Mouse (Mus musculus): ENCODE results near the gene Fkbp2. TPM values are rescaled to one million over a fixed set of nuclear protein-coding genes. Genes with fewer than 3 reads are reported as not detected.

Fkbp2 gene
- polyA plus RNA-seq, 1 experiment from 2014 or later, result 65.8 TPM

DNA sequence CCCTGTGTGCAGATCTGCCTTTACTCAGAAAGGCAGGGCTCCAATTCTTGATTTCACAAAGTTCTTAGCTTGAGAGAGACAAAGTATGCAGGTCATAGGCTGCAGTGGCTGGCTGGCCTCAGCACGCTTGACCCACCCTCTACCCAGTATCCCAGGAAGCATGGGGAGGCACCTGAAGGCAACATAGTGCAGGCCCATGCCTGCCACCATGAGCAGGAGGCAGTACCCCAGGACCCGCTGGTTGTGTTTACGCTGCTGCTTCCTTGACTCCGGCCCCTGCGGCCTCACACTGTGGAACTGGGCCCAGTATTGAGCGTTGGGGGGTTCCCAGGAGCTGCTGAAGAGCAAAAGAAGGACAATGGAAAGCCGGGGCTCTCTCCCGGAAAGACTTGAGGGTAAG, 8.9 kb upstream of the Fkbp2 start:
- Histone ChIP-seq H3K9me3 (no peaks in the 10 kb centered on the region), H3K27ac (no peak overlapping the region), H3K4me1 (replicated peaks) (peaks cover 38% of the 10 kb centered on the region), H3K4me3 (replicated peaks) (no peak overlapping the region), H3K4me2 (no peak overlapping the region), H3K36me3 (peaks cover 19% of the 10 kb centered on the region), H3K27me3 (no peaks in the 10 kb centered on the region), H3K9ac (replicated peaks) (no peak overlapping the region)
- 93% methylated on average over 8 of the region's 8 CpGs for WGBS
- no peak for ATAC-seq (ENCODE audit: insufficient number of reproducible peaks, insufficient read depth, low FRiP score, low TSS enrichment, low read depth)

DNA sequence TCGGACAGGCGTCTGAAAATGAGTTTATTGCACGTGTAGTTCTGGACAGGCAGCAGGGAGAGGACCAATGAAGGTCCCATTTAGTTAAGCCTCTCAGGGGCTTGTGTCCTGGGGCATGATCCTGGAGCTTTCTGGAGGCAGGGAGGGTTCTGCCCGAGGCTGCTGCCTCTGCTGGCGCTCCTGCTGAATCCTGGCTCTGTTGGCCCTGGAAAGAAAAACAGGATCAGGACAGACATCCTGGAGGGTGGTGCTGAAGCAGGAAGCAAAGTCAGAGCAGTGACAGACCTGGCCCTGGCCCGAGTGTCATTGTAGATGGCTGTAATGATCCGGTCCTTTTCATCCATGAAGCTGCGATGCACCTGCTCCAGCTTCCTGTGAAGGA, 7.6 kb upstream of the Fkbp2 start:
- Histone ChIP-seq H3K27ac (peak overlapping the region; percentile 89), H3K9me3 (no peaks in the 10 kb centered on the region), H3K4me3 (replicated peaks) (peak overlapping the region; percentile 95), H3K4me2 (peak overlapping the region; percentile 91), H3K36me3 (peaks cover 30% of the 10 kb centered on the region), H3K9ac (replicated peaks) (peak overlapping the region; percentile 96), H3K4me1 (replicated peaks) (peaks cover 29% of the 10 kb centered on the region), H3K27me3 (no peaks in the 10 kb centered on the region)
- no peak for ATAC-seq (ENCODE audit: insufficient number of reproducible peaks, insufficient read depth, low FRiP score, low TSS enrichment, low read depth)
- WGBS, result 7% methylated on average over 8 of the region's 8 CpGs

DNA sequence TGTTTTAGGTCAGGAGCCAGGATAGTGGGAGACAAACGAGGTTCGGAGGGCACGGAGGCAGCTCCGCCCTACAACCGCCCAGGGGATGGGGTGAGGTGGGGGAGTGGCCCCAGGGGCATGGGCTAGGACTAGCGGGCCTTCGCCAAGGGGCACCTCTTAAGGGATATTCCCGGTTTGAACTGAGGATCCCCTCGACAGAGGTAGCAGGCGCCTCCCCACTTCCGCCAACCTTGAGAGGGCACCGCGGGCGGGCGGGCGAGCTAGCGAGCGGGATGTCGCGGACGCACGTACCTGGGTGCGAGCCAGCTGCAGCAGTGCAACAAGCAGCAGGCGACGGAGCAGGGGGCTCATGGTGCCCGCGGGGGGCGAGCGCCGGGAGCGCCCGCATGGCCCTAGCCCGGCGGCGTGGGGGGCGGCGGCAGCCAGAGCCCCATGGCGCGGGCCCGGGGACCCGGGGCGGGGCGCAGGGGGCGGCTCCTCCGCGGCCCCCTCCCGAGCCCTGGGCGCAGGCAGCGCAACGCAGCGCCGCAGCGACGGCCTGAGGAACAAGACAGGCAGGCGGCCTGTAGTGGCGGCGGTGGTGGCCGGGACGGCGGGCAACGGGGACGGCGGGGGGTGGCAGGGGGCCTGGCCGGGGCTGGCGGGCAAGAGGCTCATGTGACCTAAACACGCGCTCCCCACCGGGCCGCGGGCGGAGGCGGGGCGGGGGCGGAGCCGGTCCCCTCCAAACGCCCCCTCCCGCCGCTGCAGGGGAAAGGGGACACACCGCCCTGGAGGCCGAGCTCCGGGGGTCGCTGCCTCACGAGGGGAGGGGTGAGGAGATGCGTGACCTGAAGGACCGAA, 7.0 kb upstream of the Fkbp2 start, which contains the start of gene Vegfb:
Vegfb (minus strand) TSS at position 591 of the 843 bp plus-strand sequence.
- Histone ChIP-seq H3K4me1 (replicated peaks) (peaks cover 27% of the 10 kb centered on the region), H3K27ac (peak within 1 kb of the TSS; percentile 89), H3K27me3 (no peaks in the 10 kb centered on the region), H3K36me3 (peaks cover 35% of the 10 kb centered on the region), H3K4me3 (replicated peaks) (peak within 1 kb of the TSS; percentile 95), H3K4me2 (peak within 1 kb of the TSS; percentile 91), H3K9me3 (no peaks in the 10 kb centered on the region), H3K9ac (replicated peaks) (peak within 1 kb of the TSS; percentile 96)
- peak; percentile 27; the same call in 1 of the 2 replicates for ATAC-seq (ENCODE audit: insufficient number of reproducible peaks, insufficient read depth, low FRiP score, low TSS enrichment, low read depth)
- under 1% methylated on average over 64 of the region's 85 CpGs for WGBS

DNA sequence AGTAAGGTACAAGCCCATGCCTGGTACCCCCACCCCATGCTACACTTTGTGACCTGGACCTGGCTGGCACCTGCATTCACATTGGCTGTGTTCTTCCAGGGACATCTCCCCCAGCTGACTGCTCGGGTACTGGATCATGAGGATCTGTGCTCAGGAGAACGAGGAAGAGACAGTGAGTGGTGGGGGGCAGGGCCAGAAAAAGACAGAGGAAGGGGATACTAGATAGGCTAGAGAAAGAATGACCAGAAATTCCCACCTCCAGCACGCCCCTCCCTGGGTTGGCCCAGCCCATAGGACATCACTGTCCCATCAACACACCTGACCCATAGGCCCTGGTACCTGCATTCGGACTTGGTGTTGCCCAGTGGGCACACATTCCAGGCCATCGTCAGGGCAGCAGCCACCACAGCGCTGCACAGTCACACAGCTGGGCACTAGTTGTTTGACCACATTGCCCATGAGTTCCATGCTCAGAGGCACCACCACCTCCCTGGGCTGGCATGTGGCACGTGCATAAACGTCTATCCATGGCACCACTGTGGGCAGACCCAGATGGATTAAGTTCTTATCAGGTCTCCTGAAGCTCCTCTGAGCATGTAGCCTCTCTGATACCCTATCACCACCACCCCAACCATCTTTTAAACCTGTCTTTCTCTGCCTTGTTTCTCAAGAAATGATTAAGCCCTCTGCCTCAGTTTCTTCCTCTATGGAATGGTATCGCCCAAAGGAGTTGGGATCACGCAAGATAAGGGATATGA, 5.8 kb upstream of the Fkbp2 start:
- H3K27ac ChIP-seq, result peak overlapping the region; percentile 89; the same call in 1 of the 2 replicates
- H3K36me3 ChIP-seq, result peaks cover 42% of the 10 kb centered on the region
- H3K27me3 ChIP-seq, result no peaks in the 10 kb centered on the region
- no peaks in the 10 kb centered on the region for H3K9me3 ChIP-seq
- peak overlapping the region; percentile 91 for H3K4me2 ChIP-seq
- ATAC-seq (ENCODE audit: insufficient number of reproducible peaks, insufficient read depth, low FRiP score, low TSS enrichment, low read depth), result no peak
- H3K4me3 ChIP-seq (replicated peaks), result peak overlapping the region; percentile 95
- peaks cover 23% of the 10 kb centered on the region for H3K4me1 ChIP-seq (replicated peaks)
- 79% methylated on average over 10 of the region's 10 CpGs for WGBS
- H3K9ac ChIP-seq (replicated peaks), result peak overlapping the region; percentile 96

DNA sequence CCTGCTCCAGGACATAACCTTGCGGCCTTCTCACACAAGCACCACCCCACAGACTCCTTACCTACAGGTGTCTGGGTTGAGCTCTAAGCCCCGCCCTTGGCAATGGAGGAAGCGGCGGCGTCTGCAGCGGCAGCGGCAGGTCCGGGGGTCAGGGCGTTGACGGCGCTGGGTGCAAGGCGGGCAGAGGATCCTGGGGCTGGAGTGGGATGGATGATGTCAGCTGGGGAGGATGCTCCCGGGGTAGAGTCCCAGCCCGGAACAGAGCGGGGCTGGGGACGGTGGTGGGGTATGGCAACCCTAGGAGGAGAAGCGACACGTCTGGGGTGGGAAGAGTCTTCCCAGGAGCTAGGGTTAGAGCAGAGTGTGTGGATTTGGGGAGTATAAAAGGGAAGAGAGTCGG, 5.0 kb upstream of the Fkbp2 start:
- no peak overlapping the region for H3K27ac ChIP-seq
- no peaks in the 10 kb centered on the region for H3K9me3 ChIP-seq
- WGBS, result 85% methylated on average over 19 of the region's 19 CpGs
- no peaks in the 10 kb centered on the region for H3K27me3 ChIP-seq
- peaks cover 42% of the 10 kb centered on the region for H3K36me3 ChIP-seq
- H3K4me2 ChIP-seq, result no peak overlapping the region
- H3K4me3 ChIP-seq (replicated peaks), result no peak overlapping the region
- H3K4me1 ChIP-seq (replicated peaks), result peaks cover 27% of the 10 kb centered on the region
- H3K9ac ChIP-seq (replicated peaks), result no peak overlapping the region
- no peak for ATAC-seq (ENCODE audit: insufficient number of reproducible peaks, insufficient read depth, low FRiP score, low TSS enrichment, low read depth)

DNA sequence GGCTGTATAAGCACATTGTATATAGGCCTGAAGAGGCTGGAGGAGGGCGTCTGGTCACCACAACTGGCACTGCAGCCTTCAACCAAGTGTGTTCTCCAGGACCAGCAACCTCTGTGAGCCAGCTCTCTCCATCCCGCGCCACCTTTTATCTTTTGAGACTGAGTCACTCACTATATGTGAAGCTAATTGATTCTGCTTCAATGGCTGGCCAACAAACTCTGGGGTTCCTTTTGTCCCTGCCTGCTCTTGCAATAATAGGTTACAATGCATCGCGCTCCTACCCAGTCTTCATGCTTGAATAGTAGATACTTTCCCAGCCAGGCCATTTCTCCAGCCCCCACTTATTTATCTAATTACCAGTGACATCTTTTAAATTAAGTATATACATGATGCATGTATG, 3.3 kb upstream of the Fkbp2 start:
- Histone ChIP-seq H3K27me3 (no peaks in the 10 kb centered on the region), H3K4me1 (replicated peaks) (peaks cover 37% of the 10 kb centered on the region), H3K4me3 (replicated peaks) (no peak overlapping the region), H3K9me3 (no peaks in the 10 kb centered on the region), H3K4me2 (no peak overlapping the region), H3K9ac (replicated peaks) (no peak overlapping the region), H3K27ac (no peak overlapping the region), H3K36me3 (peaks cover 38% of the 10 kb centered on the region)
- ATAC-seq (ENCODE audit: insufficient number of reproducible peaks, insufficient read depth, low FRiP score, low TSS enrichment, low read depth), result no peak
- WGBS, result 96% methylated on average over 5 of the region's 5 CpGs

DNA sequence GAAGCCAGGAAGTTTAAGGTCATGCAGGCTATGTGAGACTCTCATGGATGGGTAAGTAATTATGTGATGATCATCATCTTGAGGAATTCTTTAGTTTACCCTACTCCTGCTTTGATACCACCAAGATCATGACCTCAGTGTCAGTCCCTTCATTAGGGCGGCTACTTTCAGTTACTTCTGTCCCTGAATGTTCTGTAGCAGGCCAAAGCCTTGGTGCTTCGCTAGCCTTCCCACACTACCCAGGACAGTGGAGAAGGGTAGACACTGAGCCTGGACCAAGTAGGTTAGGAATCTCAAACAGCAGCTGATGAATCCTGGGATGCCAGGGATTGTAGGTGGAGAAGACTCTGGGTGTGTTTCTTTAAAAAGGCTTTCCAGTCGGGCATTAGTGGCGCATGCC, 1.2 kb upstream of the Fkbp2 start:
- Histone ChIP-seq H3K27ac (no peak overlapping the region), H3K4me2 (peak overlapping the region; percentile 80; the same call in 1 of the 2 replicates), H3K27me3 (no peaks in the 10 kb centered on the region), H3K4me1 (replicated peaks) (peaks cover 44% of the 10 kb centered on the region), H3K9ac (replicated peaks) (no peak overlapping the region), H3K4me3 (replicated peaks) (peak overlapping the region; percentile 7; the same call in 1 of the 2 replicates), H3K36me3 (peaks cover 58% of the 10 kb centered on the region), H3K9me3 (no peaks in the 10 kb centered on the region)
- no peak for ATAC-seq (ENCODE audit: insufficient number of reproducible peaks, insufficient read depth, low FRiP score, low TSS enrichment, low read depth)
- 90% methylated on average over 4 of the region's 4 CpGs for WGBS

DNA sequence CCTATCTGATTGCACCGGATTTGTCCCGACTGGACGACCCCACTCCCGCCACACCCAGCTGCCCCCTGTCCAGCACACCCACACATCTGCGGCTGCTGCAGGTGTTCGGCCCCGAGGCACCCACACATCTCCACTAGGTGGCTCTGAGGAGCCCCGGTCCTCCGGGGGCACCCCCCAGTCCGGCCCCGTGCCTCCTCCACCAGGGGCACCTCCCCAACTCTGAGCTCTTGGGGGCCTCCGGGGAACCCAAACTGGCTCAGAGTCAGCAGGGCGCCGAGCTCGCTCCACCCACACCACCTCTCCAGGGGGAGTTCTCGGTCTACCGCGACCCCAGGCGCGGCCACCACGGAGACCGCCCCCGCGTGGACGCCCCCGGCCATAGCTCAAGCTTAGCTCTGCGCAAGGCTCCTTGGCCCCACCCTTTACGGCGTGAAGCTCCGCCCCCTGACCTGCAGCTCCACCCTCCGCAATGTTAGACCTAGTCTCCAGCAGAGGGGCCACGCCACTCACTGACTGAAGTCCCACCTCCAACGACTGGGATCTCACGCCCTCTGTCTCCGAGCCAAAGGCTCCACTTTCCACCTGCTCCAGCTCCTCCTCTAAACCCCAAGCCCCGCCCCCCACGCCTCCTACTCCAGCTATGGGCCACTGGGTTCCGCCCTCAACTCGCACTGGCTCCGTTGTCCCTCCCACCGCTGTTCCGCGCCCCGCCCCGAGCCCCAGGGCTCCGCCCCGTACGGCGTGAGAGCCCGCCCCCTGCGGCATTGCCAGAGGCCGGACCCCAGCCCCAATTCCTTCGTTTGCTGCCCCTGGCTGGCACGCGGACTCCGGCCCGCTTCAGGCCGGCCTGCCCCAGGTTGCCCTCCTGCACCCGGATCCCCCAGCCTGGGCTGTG, 568 bp downstream of the Fkbp2 start:
- peak overlapping the region; percentile 92 for H3K27ac ChIP-seq
- H3K9ac ChIP-seq (replicated peaks), result peak overlapping the region; percentile 80
- H3K4me1 ChIP-seq (replicated peaks), result peaks cover 45% of the 10 kb centered on the region
- H3K9me3 ChIP-seq, result no peaks in the 10 kb centered on the region
- H3K4me2 ChIP-seq, result peak overlapping the region; percentile 80
- peak; percentile 86 for ATAC-seq (ENCODE audit: insufficient number of reproducible peaks, insufficient read depth, low FRiP score, low TSS enrichment, low read depth)
- peak overlapping the region; percentile 67 for H3K4me3 ChIP-seq (replicated peaks)
- no peaks in the 10 kb centered on the region for H3K27me3 ChIP-seq
- H3K36me3 ChIP-seq, result peaks cover 48% of the 10 kb centered on the region
- under 1% methylated on average over 58 of the region's 59 CpGs for whole genome bisulfite sequencing

DNA sequence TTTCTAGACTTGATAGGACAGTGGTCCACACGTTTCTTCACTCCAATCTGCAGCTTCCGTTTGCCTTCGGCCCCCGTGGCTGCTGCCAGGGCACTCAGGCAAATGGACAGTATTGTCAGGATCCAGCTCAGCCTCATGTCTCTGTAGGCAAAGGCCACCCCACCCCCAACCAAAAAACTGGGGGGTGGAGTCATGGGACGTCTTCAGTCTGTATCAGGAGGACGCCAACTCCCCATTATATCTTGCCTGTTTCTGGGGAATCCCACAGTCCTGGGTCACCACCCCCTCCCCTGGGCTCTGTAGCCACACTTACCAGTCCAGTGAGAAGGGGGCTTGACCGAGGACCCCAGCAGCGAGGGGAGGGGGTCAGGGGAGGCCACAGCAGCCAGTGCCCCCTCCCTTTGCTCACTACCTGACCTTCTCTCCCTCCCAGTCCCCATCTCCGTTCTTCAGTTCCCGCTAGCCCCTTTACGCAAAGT, 1.3 kb downstream of the Fkbp2 start:
- Histone ChIP-seq H3K4me1 (replicated peaks) (peaks cover 46% of the 10 kb centered on the region), H3K36me3 (peaks cover 44% of the 10 kb centered on the region), H3K4me2 (peak overlapping the region; percentile 80), H3K9ac (replicated peaks) (peak overlapping the region; percentile 66), H3K27me3 (no peaks in the 10 kb centered on the region), H3K9me3 (no peaks in the 10 kb centered on the region), H3K27ac (peak overlapping the region; percentile 62; the same call in 1 of the 2 replicates), H3K4me3 (replicated peaks) (peak overlapping the region; percentile 67)
- ATAC-seq (ENCODE audit: insufficient number of reproducible peaks, insufficient read depth, low FRiP score, low TSS enrichment, low read depth), result 0 out of 2 replicates have a peak, but pooled peaks have one; percentile 1
- WGBS, result 15% methylated on average over 11 of the region's 11 CpGs

DNA sequence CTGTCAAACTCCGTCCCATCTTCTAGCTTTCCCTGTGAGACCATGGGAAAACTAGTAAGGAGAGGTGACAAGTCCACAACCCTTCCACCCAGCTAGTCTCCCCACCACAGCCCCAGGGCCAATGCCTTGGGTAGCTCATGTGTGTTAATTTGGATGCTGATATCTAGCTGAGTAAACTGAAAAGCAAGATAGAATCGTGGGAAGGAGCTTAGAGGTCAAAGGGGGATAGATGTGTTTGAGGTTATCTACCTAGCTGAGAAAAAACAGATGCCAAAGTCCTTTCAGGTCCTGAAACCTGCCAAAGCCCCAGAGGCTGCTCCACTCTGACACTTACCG, 1.7 kb downstream of the Fkbp2 start:
- Histone ChIP-seq H3K4me1 (replicated peaks) (peaks cover 50% of the 10 kb centered on the region), H3K4me2 (peak overlapping the region; percentile 80), H3K9me3 (no peaks in the 10 kb centered on the region), H3K9ac (replicated peaks) (0 out of 2 replicates have a peak overlapping the region, but pooled peaks have one; percentile 18), H3K27ac (peak overlapping the region; percentile 41; the same call in 1 of the 2 replicates), H3K27me3 (no peaks in the 10 kb centered on the region), H3K36me3 (peaks cover 39% of the 10 kb centered on the region), H3K4me3 (replicated peaks) (peak overlapping the region; percentile 67)
- WGBS, result 56% methylated on average over 3 of the region's 3 CpGs
- no peak for ATAC-seq (ENCODE audit: insufficient number of reproducible peaks, insufficient read depth, low FRiP score, low TSS enrichment, low read depth)

Data from limb, embryonic 12.5 days (tissue).